16 mouse cellular contexts compared by ENCODE assay signal in genomic region chr9:111355041-111355440, GRCm38 (mm10). TPM values are rescaled to one million over a fixed set of nuclear protein-coding genes. Genes with fewer than 3 reads are reported as not detected.
"Had no signal": no experiment of that assay in that cellular context is flagged by ENCODE, and none has a peak within 500 bp of the region (broad histone marks: within the 10 kb centered on the region; RNA-seq: fewer than 3 reads in every experiment).

No protein-coding gene starts in this region.

- H3K9me3 ChIP-seq: limb, embryonic 13.5 days; liver, embryonic 12.5 days; megakaryocyte, embryonic 14.5 days; midbrain, embryonic 13.5 days; neural tube, embryonic 13.5 days had no signal

- H3K27ac ChIP-seq: kidney, postnatal 0 days; limb, embryonic 13.5 days; liver, embryonic 12.5 days; midbrain, embryonic 13.5 days; neural tube, embryonic 13.5 days had no signal

- ATAC-seq: liver, embryonic 12.5 days; midbrain, embryonic 13.5 days had no signal

- H3K9ac ChIP-seq: limb, embryonic 13.5 days; liver, embryonic 12.5 days; lung, embryonic 14.5 days; midbrain, embryonic 13.5 days; neural tube, embryonic 13.5 days had no signal

- H3K4me2 ChIP-seq: limb, embryonic 13.5 days; liver, embryonic 12.5 days; lung, embryonic 14.5 days; midbrain, embryonic 13.5 days; neural tube, embryonic 13.5 days had no signal

- H3K4me3 ChIP-seq: limb, embryonic 13.5 days; liver, embryonic 12.5 days; megakaryocyte, embryonic 14.5 days; midbrain, embryonic 13.5 days; neural tube, embryonic 13.5 days had no signal

- H3K27me3 ChIP-seq: limb, embryonic 13.5 days; liver, embryonic 12.5 days; midbrain, embryonic 13.5 days; neural tube, embryonic 13.5 days had no signal

- H3K4me1 ChIP-seq: limb, embryonic 13.5 days; liver, embryonic 12.5 days; megakaryocyte, embryonic 14.5 days had no signal

- H3K36me3 ChIP-seq: limb, embryonic 13.5 days; liver, embryonic 12.5 days; midbrain, embryonic 13.5 days; neural tube, embryonic 13.5 days had no signal

- DNase-seq: kidney, adult 9 months; kidney, postnatal 36 days; left cerebral cortex, postnatal 4 days; lung, embryonic 14.5 days; lung, postnatal 10 days; lung, postnatal 4 days; retina, postnatal 1 day; right cerebral cortex, postnatal 4 days; spleen, adult 18-20 months; thymus, postnatal 36 days had no signal

RNA-seq across cellular contexts. Expression of gene Trank1, which starts 43.5 kb away (rescaled TPM):
- polyA plus RNA-seq: liver, embryonic 12.5 days had no signal
